Mouse (Mus musculus) kidney, postnatal 0 days (tissue): ENCODE data around the gene Fbxo10. TPM values are rescaled to one million over a fixed set of nuclear protein-coding genes. Genes with fewer than 3 reads are reported as not detected.

ENCODE experiments used
- ATAC-seq: fragments of 200-750 bp; cut with Nextera tagmentation; replicated peaks from 2 replicates; pipeline ENCODE4 v1.8.0; 2017; ENCODE audit warnings: low read depth, moderate number of reproducible peaks, moderate TSS enrichment, moderate library complexity; ENCODE audit not compliant: low FRiP score
- DNase-seq: peaks from one replicate; pipeline ENCODE4 v3.0.0-alpha.2; 2016; ENCODE audit warnings: low spot score
- H3K27ac ChIP-seq: fragments of 300-500 bp; sonication (generic); 2 replicates; pipeline ENCODE4 v1.5.1; 2014; ENCODE audit warnings: mild to moderate bottlenecking
- H3K27me3 ChIP-seq: fragments of 300-500 bp; sonication (generic); 2 replicates; pipeline ENCODE4 v1.6.1; 2014; ENCODE audit warnings: low read length, mixed read lengths; ENCODE audit not compliant: insufficient read depth
- H3K36me3 ChIP-seq: fragments of 300-500 bp; sonication (generic); 2 replicates; pipeline ENCODE4 v1.6.1; 2014; ENCODE audit warnings: low read length, mixed read lengths; ENCODE audit not compliant: insufficient read depth
- H3K4me1 ChIP-seq: fragments of 300-500 bp; sonication (generic); replicated peaks from 2 replicates; pipeline ENCODE4 v1.6.1; 2014; ENCODE audit warnings: antibody characterized with exemption, low read length, mixed read lengths; ENCODE audit not compliant: insufficient read depth
- H3K4me2 ChIP-seq: fragments of 300-500 bp; sonication (generic); 2 replicates; pipeline ENCODE4 v1.6.1; 2014; ENCODE audit warnings: mild to moderate bottlenecking, low read length, moderate library complexity, mixed read lengths
- H3K4me3 ChIP-seq: fragments of 300-500 bp; sonication (generic); replicated peaks from 2 replicates; pipeline ENCODE4 v1.5.1; 2014; ENCODE audit warnings: low read depth, low read length
- H3K9ac ChIP-seq: fragments of 300-500 bp; sonication (generic); 2 replicates; pipeline ENCODE4 v1.6.1; 2014; ENCODE audit warnings: low read depth, low read length
- H3K9me3 ChIP-seq: fragments of 300-500 bp; sonication (generic); replicated peaks from 2 replicates; pipeline ENCODE4 v1.6.1; 2016; ENCODE audit warnings: low read length, inconsistent platforms, mixed read lengths
- CTCF ChIP-seq: IDR thresholded peaks from 2 replicates; pipeline ENCODE4 v1.5.1; 2016; ENCODE audit warnings: antibody characterized with exemption, low read depth, mild to moderate bottlenecking, moderate library complexity
- WGBS: fragments of 180-500 bp; shearing (Covaris S2); extraction: QIAGEN DNeasy Blood & Tissue Kit; methylation state at CpG from one replicate; pipeline ENCODE4 v1.1.7; 2014; 5-methylcytosine and 5-hydroxymethylcytosine counted together
- polyA plus RNA-seq: library from polyadenylated mRNA; unstranded; fragments of >200 nt; fragmentation: Nextera tagmentation; extraction: Ambion mirVana; gene quantifications from 2 replicates; pipeline ENCODE4 v1.2.1, GENCODE M21; 2015

The Fbxo10 gene
- polyA plus RNA-seq, 1 experiment from 2014 or later: 10.7 TPM

DNA sequence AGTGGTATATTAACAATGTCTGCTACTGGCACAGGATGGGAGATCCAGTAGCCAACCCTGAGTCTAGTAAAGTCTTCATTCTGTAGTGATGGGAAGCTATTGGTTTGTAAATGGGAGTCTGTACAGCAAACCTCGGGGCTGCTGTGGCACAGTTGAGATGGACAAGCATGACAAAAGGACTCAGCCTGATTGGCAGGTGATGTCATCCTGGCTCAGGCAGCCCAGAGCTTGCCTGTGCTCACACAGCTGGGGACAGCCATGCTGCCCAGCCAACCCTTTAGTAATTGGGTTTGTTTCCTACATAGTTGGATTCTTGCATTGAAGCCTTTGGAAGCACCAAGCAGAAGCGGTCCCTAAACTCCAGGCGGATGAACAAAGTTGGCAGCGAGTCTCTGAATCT, 57.9 kb downstream of the Fbxo10 start:
- whole genome bisulfite sequencing: 95% methylated on average over 4 of the region's 4 CpGs
- H3K9me3 ChIP-seq: no peaks in the 10 kb centered on the region
- no peaks in the 10 kb centered on the region for H3K27me3 ChIP-seq
- H3K36me3 ChIP-seq: peaks cover 14% of the 10 kb centered on the region; the same call in 1 of the 2 replicates
- ATAC-seq (no peak), DNase-seq (no peak)
- TF ChIP-seq CTCF: no peak
- no peak overlapping the region for H3K4me2 ChIP-seq
- no peak overlapping the region for H3K9ac ChIP-seq
- H3K4me1 ChIP-seq: no peaks in the 10 kb centered on the region
- H3K27ac ChIP-seq: no peak overlapping the region
- H3K4me3 ChIP-seq: no peak overlapping the region

GRCm38 (mm10) chr4:45019009-45019408, 65.4 kb downstream of the Fbxo10 start:
- ATAC-seq (0 out of 2 replicates have a peak, but pooled peaks have one; percentile 3), DNase-seq (no peak)
- Histone ChIP-seq H3K4me3 (peak overlapping the region; percentile 65), H3K27ac (no peak overlapping the region), H3K27me3 (no peaks in the 10 kb centered on the region), H3K4me2 (peak overlapping the region; percentile 97), H3K9ac (peak overlapping the region; percentile 60), H3K36me3 (no peaks in the 10 kb centered on the region), H3K9me3 (no peaks in the 10 kb centered on the region), H3K4me1 (0 out of 2 replicates have a peak, but pooled peaks cover 3% of the 10 kb centered on the region)
- 2% methylated on average over 14 of the region's 14 CpGs for WGBS
- no peak for TF ChIP-seq CTCF

DNA sequence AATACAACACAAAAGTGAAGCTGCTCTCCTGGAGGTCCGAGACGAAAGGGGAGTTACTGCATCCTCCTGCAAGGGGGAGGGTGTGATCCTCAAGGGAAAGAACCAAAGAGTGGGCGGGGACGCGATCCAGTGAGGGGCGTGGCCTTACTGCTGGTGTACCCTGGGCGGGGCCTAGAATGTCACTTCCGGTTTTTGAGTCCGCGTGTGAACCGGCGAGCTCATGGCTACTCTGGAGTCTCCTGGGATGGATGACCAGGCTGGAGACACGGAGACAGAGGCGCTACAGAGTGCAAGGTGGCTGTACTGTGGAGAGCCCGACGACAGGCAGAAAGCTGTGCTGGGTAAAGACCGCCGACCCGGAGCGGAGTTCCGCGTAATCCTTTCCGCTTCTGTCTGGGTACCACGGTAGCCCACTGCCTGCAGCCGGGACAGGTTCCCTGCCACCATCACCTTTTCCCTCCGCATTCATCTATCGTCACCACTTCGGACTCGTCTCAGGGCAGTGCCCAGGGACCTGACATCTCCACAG, 65.9 kb downstream of the Fbxo10 start, which contains the start of gene Polr1e:
Gene Polr1e (plus strand): TSS at position 132 of the 529 bp plus-strand sequence.
- H3K4me2 ChIP-seq: peak within 1 kb of the TSS; percentile 97
- peak within 1 kb of the TSS; percentile 60 for H3K9ac ChIP-seq
- no peaks in the 10 kb centered on the region for H3K9me3 ChIP-seq
- no peaks in the 10 kb centered on the region for H3K27me3 ChIP-seq
- WGBS: under 1% methylated on average over 29 of the region's 29 CpGs
- H3K36me3 ChIP-seq: no peaks in the 10 kb centered on the region
- peak; percentile 98 for DNase-seq
- peak; percentile 87 for ATAC-seq
- H3K27ac ChIP-seq: no peak within 1 kb of the TSS
- H3K4me3 ChIP-seq: peak within 1 kb of the TSS; percentile 65
- H3K4me1 ChIP-seq: peaks cover 6% of the 10 kb centered on the region
- no peak for TF ChIP-seq CTCF

DNA sequence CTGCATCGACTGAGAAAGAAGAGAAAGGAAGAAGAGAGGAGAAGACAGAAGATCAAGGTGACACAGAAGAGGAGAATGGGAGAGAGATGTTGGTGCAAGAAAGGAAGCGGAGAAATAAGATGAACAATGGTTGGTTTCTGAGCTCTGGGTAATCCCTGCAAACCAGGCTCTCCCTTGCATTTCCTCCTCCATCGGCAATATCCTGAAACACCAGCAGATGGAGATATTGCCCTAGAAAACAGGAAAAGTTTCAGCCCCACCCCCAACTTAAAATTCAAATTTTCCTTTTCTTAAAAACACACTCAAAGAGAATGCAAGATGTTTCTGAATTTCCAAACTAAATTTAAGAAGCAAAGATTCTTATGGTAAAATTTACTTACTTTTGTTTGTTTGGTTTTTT, 68.8 kb downstream of the Fbxo10 start:
- Histone ChIP-seq H3K9me3 (no peaks in the 10 kb centered on the region), H3K27ac (no peak overlapping the region), H3K36me3 (no peaks in the 10 kb centered on the region), H3K27me3 (no peaks in the 10 kb centered on the region), H3K4me3 (no peak overlapping the region), H3K4me1 (peaks cover 11% of the 10 kb centered on the region), H3K4me2 (no peak overlapping the region), H3K9ac (no peak overlapping the region)
- TF ChIP-seq CTCF: peak; percentile 84
- ATAC-seq: no peak
- DNase-seq: peak; percentile 72
- WGBS: 19% methylated on average over 3 of the region's 3 CpGs

DNA sequence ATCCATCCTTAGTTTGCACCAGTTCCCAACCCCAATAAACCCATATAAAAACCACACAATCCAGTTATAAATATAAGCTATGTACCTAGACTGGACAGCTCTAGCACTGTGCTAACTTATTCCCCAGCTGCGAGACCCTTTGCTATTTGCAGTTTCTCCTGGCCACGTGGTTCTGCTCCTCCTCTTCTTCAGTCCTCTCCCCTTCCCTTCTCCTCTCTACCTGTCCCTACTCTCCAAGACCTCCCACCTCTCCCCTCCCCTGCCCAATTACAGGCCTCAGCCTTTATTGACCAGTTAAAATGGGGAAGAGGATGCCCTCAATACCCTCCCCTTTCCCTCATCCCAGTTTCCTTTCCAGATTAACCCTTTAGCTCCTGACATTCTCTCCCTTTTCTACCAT, 70.9 kb downstream of the Fbxo10 start:
- DNase-seq (no peak), ATAC-seq (no peak)
- WGBS: 5% methylated on average over 2 of the region's 2 CpGs
- Histone ChIP-seq H3K4me2 (peak overlapping the region; percentile 61), H3K9ac (peak overlapping the region; percentile 72; the same call in 1 of the 2 replicates), H3K27ac (no peak overlapping the region), H3K4me1 (peaks cover 11% of the 10 kb centered on the region), H3K4me3 (peak overlapping the region; percentile 60; the same call in 1 of the 2 replicates), H3K9me3 (no peaks in the 10 kb centered on the region), H3K27me3 (no peaks in the 10 kb centered on the region), H3K36me3 (no peaks in the 10 kb centered on the region)
- no peak for TF ChIP-seq CTCF

DNA sequence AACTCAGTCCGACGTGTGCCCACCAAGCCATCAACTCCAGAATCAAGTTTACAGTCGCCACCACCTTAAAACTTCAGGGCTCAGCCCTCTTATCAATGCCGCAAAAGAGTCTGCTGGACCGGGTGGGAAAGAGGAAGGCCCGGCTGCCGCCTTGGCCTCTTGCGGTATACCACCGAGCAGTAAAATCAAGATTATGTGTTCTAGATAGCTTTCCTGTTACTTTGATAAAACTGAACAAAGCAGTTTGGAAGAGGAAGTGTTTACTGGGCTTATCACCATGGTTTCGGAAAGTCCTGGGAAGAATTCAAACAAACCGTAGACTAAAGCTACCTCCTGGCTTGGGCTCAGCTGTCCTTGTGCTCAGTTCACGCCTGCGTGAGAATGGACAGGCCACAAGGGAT, 71.4 kb downstream of the Fbxo10 start:
- WGBS: under 1% methylated on average over 13 of the region's 13 CpGs
- DNase-seq: peak; percentile 32
- H3K27me3 ChIP-seq: no peaks in the 10 kb centered on the region
- peak overlapping the region; percentile 61 for H3K4me2 ChIP-seq
- H3K4me3 ChIP-seq: peak overlapping the region; percentile 60
- peak overlapping the region; percentile 91 for H3K27ac ChIP-seq
- ATAC-seq: no peak
- no peaks in the 10 kb centered on the region for H3K36me3 ChIP-seq
- H3K9me3 ChIP-seq: no peaks in the 10 kb centered on the region
- H3K4me1 ChIP-seq: peaks cover 11% of the 10 kb centered on the region
- TF ChIP-seq CTCF: no peak
- H3K9ac ChIP-seq: peak overlapping the region; percentile 72
